Mouse (Mus musculus) right cerebral cortex, postnatal 25 days (tissue): ENCODE data around the gene Galnt13.
A peak's percentile ranks its signal among the peaks of the same experiment; 100 is the strongest.
"Not testable (repeated sequence)": the region's sequence is repeated elsewhere in the genome, so short reads cannot be mapped to it uniquely, and the experiment has no call there.

Source experiments
- DNase-seq: peaks from one replicate; pipeline ENCODE4 v3.0.0; 2022

The Galnt13 gene

GRCm38 (mm10) chr2:54435937-54436735 lies at the start of gene Galnt13:
TSS of gene Galnt13 (plus strand) at chr2:54436317.
- peak; percentile 82 for DNase-seq

GRCm38 (mm10) chr2:54431060-54431459 lies 5.1 kb upstream of the Galnt13 start:
- no peak for DNase-seq

- no peak for DNase-seq
Measured at GRCm38 (mm10) chr2:54435380-54435779, 737 bp upstream of the Galnt13 start.

GRCm38 (mm10) chr2:54436736-54437500 lies 801 bp downstream of the Galnt13 start:
- DNase-seq = peak; percentile 59

GRCm38 (mm10) chr2:54437501-54437830 lies 1.3 kb downstream of the Galnt13 start:
- peak; percentile 33 for DNase-seq

GRCm38 (mm10) chr2:54442734-54443500 lies 6.8 kb downstream of the Galnt13 start:
- no peak for DNase-seq

DNA sequence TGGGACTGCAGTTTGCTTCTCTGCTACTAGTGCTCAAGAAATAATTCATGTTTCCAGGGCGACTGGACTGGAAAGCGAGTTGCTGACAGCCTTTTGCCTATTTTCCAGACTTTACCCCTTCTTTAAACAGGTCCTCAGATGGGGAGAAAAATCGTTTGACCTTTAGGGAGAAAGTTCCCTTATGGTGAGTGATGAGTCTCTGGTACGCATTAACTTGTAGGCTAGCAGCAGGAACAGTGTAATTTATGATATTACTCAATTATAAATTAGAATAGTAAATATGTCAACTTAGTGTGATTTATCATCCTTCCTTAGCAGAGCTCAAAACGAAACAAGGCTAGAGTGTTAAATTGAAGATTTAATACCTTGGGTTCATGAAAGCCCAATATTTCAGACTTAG lies 47.3 kb downstream of the Galnt13 start:
- DNase-seq = no peak

DNA sequence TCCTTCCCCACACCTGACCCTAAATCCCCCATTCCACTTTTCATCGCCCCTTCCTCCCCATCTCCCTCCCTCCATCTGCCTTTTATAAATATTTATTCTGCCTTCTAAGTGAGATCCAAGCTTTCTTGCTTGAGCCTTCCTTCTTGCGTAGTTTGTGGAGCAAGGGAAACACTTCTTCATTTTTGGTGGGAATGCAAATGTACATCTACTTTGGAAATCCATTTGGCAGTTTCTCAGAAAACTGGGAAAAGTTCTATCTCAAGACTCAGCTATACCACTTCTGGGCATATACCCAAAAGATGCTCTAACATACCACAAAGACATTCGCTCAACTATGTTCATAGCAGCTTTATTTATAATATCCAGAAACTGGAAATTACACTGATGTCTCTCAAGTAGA lies 86.9 kb downstream of the Galnt13 start:
- DNase-seq = no peak

DNA sequence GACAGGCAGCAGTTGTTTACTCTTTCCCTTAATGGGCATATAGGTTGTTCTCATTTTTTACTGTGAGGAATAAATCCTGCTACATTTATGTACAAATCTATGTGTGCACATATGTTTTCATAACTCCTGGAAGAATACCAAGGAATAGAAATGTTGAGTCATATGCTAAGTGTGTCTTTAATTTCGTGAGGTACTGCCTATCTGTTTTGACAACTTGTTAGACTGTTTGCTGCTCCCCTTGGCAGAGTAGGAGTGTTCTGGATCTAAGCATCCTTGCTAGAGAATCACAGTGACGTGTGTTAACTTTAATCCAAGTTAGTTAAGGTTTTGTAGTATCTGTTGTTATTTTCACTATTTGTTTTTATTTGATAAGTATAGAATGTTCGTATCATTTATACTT lies 91.0 kb downstream of the Galnt13 start:
- DNase-seq = no peak

DNA sequence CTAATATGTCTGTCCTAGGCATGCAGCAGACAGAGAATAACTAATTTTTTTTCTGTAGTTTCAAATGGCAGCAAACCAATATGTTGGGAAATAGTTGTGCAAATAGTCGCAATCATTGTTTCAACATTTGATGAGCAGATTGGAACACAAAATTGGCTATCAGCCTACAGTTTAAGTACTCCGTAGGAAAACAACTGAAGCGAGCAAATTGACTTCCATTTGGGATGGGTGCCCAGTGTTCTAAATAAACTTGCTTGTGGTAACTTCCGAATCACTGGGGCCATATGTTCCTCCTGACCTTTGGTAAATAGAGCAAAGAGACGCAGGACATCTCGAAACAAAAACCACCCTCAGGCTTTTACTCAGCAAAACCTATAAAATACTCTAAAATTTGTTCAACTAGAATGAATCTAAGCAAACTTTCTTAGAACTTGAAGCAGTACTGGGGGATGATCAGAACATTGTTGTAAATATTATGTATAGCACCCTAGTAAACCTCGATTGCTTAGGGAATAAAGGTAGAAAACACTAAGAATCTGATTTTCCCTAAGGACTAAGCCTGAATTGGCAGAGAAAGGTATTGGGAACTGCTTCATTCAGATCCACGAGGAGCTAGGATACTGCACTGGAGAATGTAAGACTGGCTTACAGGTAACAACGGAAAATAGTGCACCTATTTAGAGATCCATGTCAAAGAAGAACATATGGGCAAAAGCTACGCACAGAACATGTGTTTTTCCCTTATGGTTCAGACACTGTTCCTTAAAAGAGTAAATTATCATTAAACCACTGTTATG lies 122.4 kb downstream of the Galnt13 start:
- DNase-seq = no peak

GRCm38 (mm10) chr2:54565068-54565467 lies 129.0 kb downstream of the Galnt13 start:
- no peak for DNase-seq

DNA sequence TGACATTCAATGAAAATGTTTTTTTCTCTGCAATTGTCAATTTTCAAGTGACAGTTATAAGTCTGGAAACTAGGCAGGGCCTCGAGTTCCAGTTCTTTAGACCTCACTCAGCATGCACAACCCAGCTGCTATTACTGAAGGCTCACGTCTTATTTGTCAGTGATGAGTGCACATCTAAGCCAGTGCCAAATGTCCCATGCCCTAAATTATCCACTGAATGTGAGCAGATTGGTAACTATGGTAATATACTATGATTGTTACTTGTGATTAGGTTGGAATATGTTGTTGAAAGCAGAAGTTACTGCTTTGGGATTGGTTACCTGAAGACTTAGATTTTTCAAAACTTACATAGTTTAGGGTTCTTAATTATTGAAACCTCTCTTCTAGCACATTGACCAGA lies 131.1 kb downstream of the Galnt13 start:
- DNase-seq = no peak

GRCm38 (mm10) chr2:54567632-54568031 lies 131.5 kb downstream of the Galnt13 start:
- no peak for DNase-seq

DNA sequence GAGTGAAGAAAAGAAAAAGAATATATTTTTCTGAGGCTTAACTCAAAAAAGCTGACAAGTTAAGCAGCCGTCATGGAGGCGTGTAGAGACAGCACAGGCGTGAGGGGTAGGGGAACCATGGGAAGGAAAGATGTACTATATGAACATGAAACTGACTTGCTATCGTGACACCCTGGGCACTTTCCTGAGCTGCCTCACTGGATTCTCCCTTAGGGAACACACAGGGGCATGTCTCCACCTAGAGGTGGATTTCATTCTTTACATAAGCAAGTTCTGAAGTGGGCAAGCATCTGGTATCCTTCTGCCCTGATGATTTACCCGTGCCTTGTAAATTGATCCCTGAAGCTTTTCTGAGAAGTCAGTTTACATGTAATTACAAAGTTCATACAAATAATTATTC lies 277.7 kb downstream of the Galnt13 start:
- not testable (repeated sequence) for DNase-seq

DNA sequence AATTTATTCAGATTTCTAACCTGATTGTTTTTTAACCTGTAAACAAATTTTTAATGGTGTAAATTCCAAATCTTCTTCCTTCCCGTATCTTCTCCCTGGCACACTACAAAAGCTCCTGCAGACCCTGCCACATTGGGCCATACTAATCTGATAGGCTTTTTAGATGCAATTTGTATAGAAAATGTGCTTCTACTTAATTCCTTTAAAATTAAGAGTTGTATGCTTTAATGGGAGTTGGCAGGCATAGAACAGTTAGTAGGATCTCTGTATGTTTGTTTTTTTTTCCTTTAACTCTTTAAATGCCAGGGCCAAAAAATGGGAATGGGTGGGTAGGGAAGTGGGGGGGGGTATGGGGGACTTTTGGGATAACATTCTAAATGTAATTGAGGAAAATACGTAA lies 315.1 kb downstream of the Galnt13 start:
- no peak for DNase-seq

GRCm38 (mm10) chr2:54759781-54760180 lies 323.7 kb downstream of the Galnt13 start:
- DNase-seq = no peak

- DNase-seq = no peak
Measured at GRCm38 (mm10) chr2:54778790-54779273, 342.7 kb downstream of the Galnt13 start.

- no peak for DNase-seq
Measured at GRCm38 (mm10) chr2:54813670-54814256, 377.6 kb downstream of the Galnt13 start.

DNA sequence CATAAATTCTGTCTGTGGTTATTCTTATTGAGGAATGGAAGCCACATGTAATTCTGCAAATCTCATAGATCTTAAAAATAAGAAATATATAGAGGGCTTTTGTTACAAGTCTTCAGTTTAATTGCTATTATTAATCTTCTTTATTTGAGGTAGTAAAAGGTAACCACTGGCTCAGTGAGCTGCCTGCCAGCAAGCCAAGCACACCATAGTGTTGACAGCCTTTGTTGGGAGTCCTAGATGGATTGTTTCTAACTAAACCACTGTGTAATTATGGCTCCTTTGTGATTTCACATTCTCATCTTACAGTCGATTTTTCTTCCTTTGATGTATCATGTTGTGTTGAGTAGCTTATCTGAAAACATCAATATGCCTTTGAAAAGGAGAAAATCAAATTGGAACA lies 405.1 kb downstream of the Galnt13 start:
- no peak for DNase-seq

- no peak for DNase-seq
Measured at GRCm38 (mm10) chr2:54906282-54907060, 470.4 kb downstream of the Galnt13 start.

- DNase-seq = no peak
Measured at GRCm38 (mm10) chr2:54915088-54915670, 479.1 kb downstream of the Galnt13 start.
